Mouse (Mus musculus) adrenal gland, postnatal 10 days (tissue): Measurements from ENCODE around the gene Gm20422. TPM values are rescaled to one million over a fixed set of nuclear protein-coding genes. Genes with fewer than 3 reads are reported as not detected.

Source experiments
- DNase-seq: peaks from one replicate; pipeline ENCODE4 v3.0.0; 2021; ENCODE audit warnings: mixed read lengths
- total RNA-seq, 2 experiments: library from RNA; stranded (reverse); gene quantifications; 2 replicates each; pipeline ENCODE4 v1.2.3; 2021

Gene Gm20422
- total RNA-seq, 2 experiments from 2014 or later, result 2.8 TPM; not detected in 1

DNA sequence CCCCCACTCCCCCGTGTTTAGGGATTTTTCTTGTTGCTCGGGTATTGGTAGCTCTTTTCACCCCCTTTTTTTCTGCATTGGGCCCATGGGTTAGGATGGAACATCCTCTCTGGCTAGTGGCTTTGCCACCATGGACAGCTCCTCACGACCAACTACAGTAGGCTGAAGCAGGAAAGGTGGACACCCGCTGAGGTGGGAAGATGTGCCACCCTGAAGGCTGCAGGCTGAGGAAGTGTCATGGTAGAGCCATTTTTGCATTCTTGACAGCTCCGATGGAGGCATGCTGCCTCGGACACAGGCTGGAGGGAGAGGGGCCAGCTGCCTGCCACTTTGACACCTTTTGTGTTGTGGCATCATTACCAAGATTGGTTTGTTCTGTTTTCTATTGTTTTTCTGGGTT is 72.9 kb downstream of the Gm20422 start:
- DNase-seq, result peak; percentile 14

Other genes with a start within 250 kb of the Gm20422 start
- 10 to 100 TPM; 12.4 to 15.1 TPM for gene Zfp868, start 149.3 kb downstream of the Gm20422 start, total RNA-seq
- gene Zfp964, start 120.4 kb downstream of the Gm20422 start, total RNA-seq, result 1 to 10 TPM; 2.4 to 3.8 TPM
- 10 to 100 TPM; 20.5 to 21.6 TPM for gene Zfp869, start 64.2 kb downstream of the Gm20422 start, total RNA-seq
- gene Zfp963, start 24.9 kb downstream of the Gm20422 start, total RNA-seq, result 1 to 10 TPM; 3.7 to 4.3 TPM
- 10 to 100 TPM; 33.0 to 33.3 TPM for gene Atp13a1, start 16.3 kb upstream of the Gm20422 start, total RNA-seq
- gene Zfp866, start 16.3 kb upstream of the Gm20422 start, total RNA-seq, result 10 to 100 TPM; 17.6 to 27.2 TPM
- 10 to 100 TPM; 12.2 to 16.9 TPM for gene Gmip, start 33.8 kb upstream of the Gm20422 start, total RNA-seq
- 1 to 10 TPM in 1 of 2 experiments, under 1 TPM in 1; 0.96 to 1.1 TPM for gene Lpar2, start 47.5 kb upstream of the Gm20422 start, total RNA-seq
- gene Pbx4, start 57.6 kb upstream of the Gm20422 start, total RNA-seq, result 1 to 10 TPM; 1.2 to 1.7 TPM
- gene Cilp2, start 112.8 kb upstream of the Gm20422 start, total RNA-seq, result 1 to 10 TPM in 1 of 2 experiments, under 1 TPM in 1; 0.64 to 1.5 TPM
- gene Tssk6, start 127.3 kb upstream of the Gm20422 start, total RNA-seq, result under 1 TPM; 0.79 to 0.84 TPM
- 100 to 1,000 TPM; 237 to 261 TPM for gene Ndufa13, start 127.7 kb upstream of the Gm20422 start, total RNA-seq
- 1 to 10 TPM; 5.5 TPM for gene Yjefn3, start 127.8 kb upstream of the Gm20422 start, total RNA-seq
- 10 to 100 TPM; 84.4 to 90.0 TPM for gene Gatad2a, start 221.5 kb upstream of the Gm20422 start, total RNA-seq